Mouse (Mus musculus) cerebellum, adult 9-11 months (tissue): Measurements from ENCODE around the gene Lpcat2.

Source experiments
- DNase-seq: peaks from one replicate; pipeline ENCODE4 v3.0.0; 2022

The Lpcat2 gene

DNA sequence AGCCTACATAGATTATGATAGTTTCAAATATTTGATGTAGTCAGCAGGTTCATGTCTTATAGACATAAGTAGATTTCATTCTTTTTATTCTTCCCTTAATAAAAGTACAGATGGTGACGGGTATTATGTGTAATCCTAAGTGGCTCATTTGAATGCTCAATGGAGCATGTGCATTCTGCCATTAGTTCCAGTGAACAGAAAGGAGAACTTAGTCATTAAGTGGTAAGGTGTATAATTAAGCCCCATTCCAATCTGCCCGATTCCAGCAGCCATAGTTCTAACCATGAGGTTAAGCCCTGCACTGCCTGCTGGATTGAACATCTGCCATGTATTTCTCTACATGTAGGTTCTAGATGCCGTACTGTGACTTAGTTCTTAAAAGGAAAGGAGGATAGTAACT, 66.6 kb downstream of the Lpcat2 start:
- DNase-seq, result no peak

DNA sequence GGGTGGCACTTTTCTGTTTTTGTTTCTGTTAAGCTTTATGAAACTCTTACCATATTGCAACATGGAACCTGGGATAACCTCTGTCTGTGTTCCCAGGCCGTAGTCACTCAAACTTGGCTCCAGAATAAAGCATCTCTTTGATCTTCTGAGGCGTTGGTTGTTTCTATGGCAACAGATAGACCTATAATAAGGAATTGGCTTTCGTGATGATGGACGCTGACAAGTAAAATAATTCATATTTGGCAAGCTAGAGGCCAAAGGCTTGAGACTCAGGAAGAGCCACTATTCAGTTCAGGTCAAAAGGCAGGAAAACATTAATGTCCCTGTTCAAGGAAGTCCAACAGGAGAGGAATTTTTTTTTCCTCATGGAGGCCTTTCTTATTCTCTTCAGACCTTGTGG, 73.8 kb downstream of the Lpcat2 start:
- no peak for DNase-seq

GRCm38 (mm10) chr8:92938056-92938455, 82.9 kb downstream of the Lpcat2 start:
- no peak for DNase-seq

GRCm38 (mm10) chr8:92949071-92949470, 93.9 kb downstream of the Lpcat2 start:
- no peak for DNase-seq

DNA sequence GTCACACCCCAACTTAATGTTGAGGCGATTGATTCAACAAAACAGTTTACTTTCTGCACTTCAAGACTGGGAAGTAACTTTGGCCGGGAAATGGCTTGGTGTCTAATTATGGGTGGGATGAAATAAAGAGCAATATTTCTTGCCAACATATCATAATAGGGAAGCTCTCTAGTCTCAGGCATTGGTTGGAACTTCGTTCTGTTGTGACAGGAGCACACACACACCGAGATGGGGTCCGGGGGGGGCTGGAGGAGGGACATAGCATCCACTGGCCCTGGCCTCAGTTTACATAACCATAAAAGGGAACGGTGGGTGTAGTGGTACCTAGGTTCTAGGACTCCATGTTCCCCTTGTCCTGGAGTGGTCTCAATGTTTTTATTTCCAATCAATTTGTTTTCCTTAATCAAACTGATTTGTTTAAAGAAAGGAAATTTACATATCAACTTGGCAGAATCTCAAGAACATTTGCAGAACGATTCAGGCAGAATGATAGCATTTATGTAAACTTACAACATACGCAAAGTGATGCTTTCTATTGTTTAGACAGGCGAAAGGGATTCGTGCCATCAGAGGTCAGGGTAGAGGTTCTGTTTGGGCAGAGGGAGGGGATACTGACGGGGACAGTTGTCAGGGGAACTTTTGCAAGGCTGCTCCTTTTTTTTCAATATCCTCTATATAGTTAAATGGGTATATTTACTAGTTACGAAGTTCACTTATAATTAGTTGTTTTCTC, 95.7 kb downstream of the Lpcat2 start:
- DNase-seq, result no peak

- no peak for DNase-seq
Observed at GRCm38 (mm10) chr8:92954044-92954443, 98.9 kb downstream of the Lpcat2 start.

GRCm38 (mm10) chr8:92959779-92960178, 104.6 kb downstream of the Lpcat2 start, which contains the start of gene Slc6a2:
Gene Slc6a2 (plus strand): TSS chr8:92960079.
- DNase-seq, result no peak

- DNase-seq, result no peak
Observed at GRCm38 (mm10) chr8:92960451-92960911, 105.3 kb downstream of the Lpcat2 start.

DNA sequence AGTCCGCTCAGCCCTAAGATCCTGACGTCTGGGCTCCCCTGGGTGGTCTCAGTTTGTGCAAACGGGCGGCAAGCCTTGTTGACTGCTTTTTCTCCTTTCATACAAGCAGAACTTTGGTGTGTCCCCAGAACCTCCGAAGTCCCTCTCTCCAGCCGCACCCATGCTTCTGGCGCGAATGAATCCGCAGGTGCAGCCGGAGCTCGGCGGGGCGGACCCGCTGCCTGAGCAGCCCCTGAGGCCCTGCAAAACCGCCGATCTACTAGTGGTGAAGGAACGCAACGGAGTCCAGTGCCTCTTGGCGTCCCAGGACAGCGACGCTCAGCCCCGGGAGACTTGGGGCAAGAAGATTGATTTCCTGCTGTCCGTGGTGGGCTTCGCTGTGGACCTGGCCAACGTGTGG, 105.9 kb downstream of the Lpcat2 start:
- no peak for DNase-seq

DNA sequence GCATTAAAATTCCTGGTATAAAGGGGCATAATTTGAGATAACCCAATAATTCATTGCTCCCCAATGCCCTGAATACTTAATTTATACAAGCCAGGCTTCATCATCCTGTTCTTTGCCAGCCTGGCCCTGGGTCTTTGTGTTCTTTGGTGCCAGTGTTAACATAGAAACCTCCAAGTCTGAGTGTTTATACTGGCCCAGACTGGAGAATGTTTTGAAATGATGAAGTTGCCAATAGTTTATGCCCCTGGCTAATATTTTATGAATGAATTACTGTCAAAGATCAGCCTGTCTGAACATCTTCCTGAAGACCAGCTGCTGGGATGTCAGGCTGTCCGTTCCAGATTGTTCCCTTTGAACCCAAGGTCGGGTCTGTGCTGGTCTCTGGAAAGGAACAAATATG, 109.4 kb downstream of the Lpcat2 start:
- DNase-seq, result no peak
